Mouse (Mus musculus) hematopoietic stem cell, adult 5-6 weeks (primary cell): ENCODE results near the gene Sgsm2. TPM values are rescaled to one million over a fixed set of nuclear protein-coding genes. Genes with fewer than 3 reads are reported as not detected.
"Not testable (repeated sequence)": the region's sequence is repeated elsewhere in the genome, so short reads cannot be mapped to it uniquely, and the experiment has no call there.

Experiments used
- ATAC-seq, 2 experiments: fragments of 125-278 bp in 1 of 2; replicated peaks in 1 of 2; 2 replicates each; pipeline ENCODE4 v1.8.0; 2016 to 2017; ENCODE audit warnings: inconsistent platforms in 2 of 2, mild to moderate bottlenecking in 2 of 2, moderate number of reproducible peaks in 2 of 2, low read depth in 1 of 2, moderate TSS enrichment in 1 of 2; ENCODE audit not compliant: low FRiP score in 2 of 2, poor library complexity in 2 of 2, severe bottlenecking in 2 of 2, insufficient read depth in 1 of 2, low TSS enrichment in 1 of 2
- total RNA-seq: library from RNA; stranded (forward); fragments of 172-1452, 232-1000 nt; gene quantifications from 2 replicates; pipeline ENCODE4 v1.2.3, GENCODE M21; 2017

The Sgsm2 gene
- total RNA-seq, 1 experiment from 2014 or later: 5.6 TPM

GRCm38 (mm10) chr11:74822746-74823440 is 74.0 kb downstream of the Sgsm2 start:
- no peak for ATAC-seq

- no peak for ATAC-seq
Measured at GRCm38 (mm10) chr11:74821463-74821862, 75.4 kb downstream of the Sgsm2 start.

- ATAC-seq: no peak
Measured at GRCm38 (mm10) chr11:74820921-74821320, 75.9 kb downstream of the Sgsm2 start.

- no peak for ATAC-seq
Measured at GRCm38 (mm10) chr11:74815795-74816194, 81.1 kb downstream of the Sgsm2 start.

GRCm38 (mm10) chr11:74811538-74811937 is 85.3 kb downstream of the Sgsm2 start:
- ATAC-seq: no peak

GRCm38 (mm10) chr11:74811027-74811426 is 85.8 kb downstream of the Sgsm2 start:
- not testable (repeated sequence) for ATAC-seq

GRCm38 (mm10) chr11:74810134-74810533 is 86.7 kb downstream of the Sgsm2 start:
- ATAC-seq: no peak

GRCm38 (mm10) chr11:74808251-74808853 is 88.5 kb downstream of the Sgsm2 start:
- no peak for ATAC-seq

GRCm38 (mm10) chr11:74807246-74807882 is 89.5 kb downstream of the Sgsm2 start:
- no peak for ATAC-seq

- ATAC-seq: no peak
Measured at GRCm38 (mm10) chr11:74804081-74804627, 92.7 kb downstream of the Sgsm2 start.

GRCm38 (mm10) chr11:74800658-74801057 is 96.2 kb downstream of the Sgsm2 start:
- ATAC-seq: no peak

Other genes with a start within 250 kb of the Sgsm2 start
- 27.5 and 30.9 TPM in 2 replicates for gene Cluh, start 247.6 kb downstream of the Sgsm2 start, total RNA-seq
- 89.2 and 102 TPM in 2 replicates for gene Pafah1b1, start 172.4 kb downstream of the Sgsm2 start, total RNA-seq
- gene Mettl16, start 126.2 kb downstream of the Sgsm2 start, total RNA-seq: 40.6 and 50.9 TPM in 2 replicates
- 6.3 and 8.3 TPM in 2 replicates for gene Mnt, start 66.1 kb downstream of the Sgsm2 start, total RNA-seq
- gene Tsr1, start 1.0 kb upstream of the Sgsm2 start, total RNA-seq: 80.9 and 87.1 TPM in 2 replicates
- 59.6 and 87.5 TPM in 2 replicates for gene Smg6, start 28.8 kb upstream of the Sgsm2 start, total RNA-seq
- 8.5 and 9.0 TPM in 2 replicates for gene Srr, start 28.9 kb upstream of the Sgsm2 start, total RNA-seq